Mouse (Mus musculus) liver, adult 2 months (tissue): ENCODE data around the gene Prpf3. TPM values are rescaled to one million over a fixed set of nuclear protein-coding genes. Genes with fewer than 3 reads are reported as not detected.
A peak's percentile ranks its signal among the peaks of the same experiment; 100 is the strongest.

ENCODE experiments used
- DNase-seq: peaks from one replicate; pipeline ENCODE4 v3.0.0-alpha.2; 2011; ENCODE audit warnings: low read depth, low spot score; ENCODE audit errors: extremely low read depth
- H3K27ac ChIP-seq: fragments of 200-500 bp; replicated peaks from 2 replicates; pipeline ENCODE4 v1.5.1; 2012; ENCODE audit warnings: low read depth, mild to moderate bottlenecking, control low read depth, inconsistent platforms, low read length; ENCODE audit not compliant: insufficient read depth
- H3K27me3 ChIP-seq: fragments of 200-500 bp; 2 replicates; pipeline ENCODE4 v1.6.1; 2012; ENCODE audit warnings: mild to moderate bottlenecking, moderate library complexity, low read length, inconsistent platforms; ENCODE audit not compliant: control insufficient read depth, insufficient read depth
- H3K36me3 ChIP-seq: fragments of 200-500 bp; 2 replicates; pipeline ENCODE4 v1.6.1; 2012; ENCODE audit warnings: low read length, inconsistent platforms; ENCODE audit not compliant: control insufficient read depth, insufficient read depth
- H3K4me1 ChIP-seq: fragments of 200-500 bp; 2 replicates; pipeline ENCODE4 v1.6.1; 2011; ENCODE audit warnings: low read length; ENCODE audit not compliant: control insufficient read depth, insufficient read depth
- H3K4me3 ChIP-seq: fragments of 200-500 bp; 2 replicates; pipeline ENCODE4 v1.5.1; 2011; ENCODE audit warnings: low read depth, mild to moderate bottlenecking, control low read depth, low read length, moderate library complexity; ENCODE audit not compliant: insufficient read depth
- H3K79me2 ChIP-seq: fragments of 200-500 bp; 2 replicates; pipeline ENCODE4 v1.6.1; 2012; ENCODE audit warnings: inconsistent platforms, mild to moderate bottlenecking, low read length, moderate library complexity; ENCODE audit not compliant: control insufficient read depth, insufficient read depth
- H3K9ac ChIP-seq: fragments of 200-500 bp; 2 replicates; pipeline ENCODE4 v1.6.1; 2012; ENCODE audit warnings: low read depth, mild to moderate bottlenecking, control low read depth, inconsistent platforms, low read length
- CTCF ChIP-seq: fragments of 200-500 bp; IDR thresholded peaks from 2 replicates; pipeline ENCODE4 v1.5.1; 2011; ENCODE audit warnings: low read depth, low read length, control low read depth
- POLR2A ChIP-seq: fragments of 200-500 bp; IDR thresholded peaks from 2 replicates; pipeline ENCODE4 v1.6.1; 2011; ENCODE audit warnings: low read length, control low read depth; ENCODE audit not compliant: insufficient read depth; ENCODE audit errors: extremely low read depth
- WGBS: fragments of 180-500 bp; shearing (Covaris S2); methylation state at CpG from one replicate; pipeline ENCODE4 v1.1.7; 2018; 5-methylcytosine and 5-hydroxymethylcytosine counted together
- polyA plus RNA-seq: library from polyadenylated mRNA; depleted of rRNA; stranded (reverse); fragments of >200 nt; gene quantifications from 2 replicates; pipeline ENCODE4 v1.2.3, GENCODE M21; 2012
- total RNA-seq: library from RNA; depleted of rRNA; stranded (reverse); fragments of >200 nt; gene quantifications from 2 replicates; pipeline ENCODE4 v1.2.3, GENCODE M21; 2014

Gene Prpf3
- total and polyA plus RNA-seq, 2 experiments = 7.4 to 7.8 TPM

- no peaks in the 10 kb centered on the region for H3K27me3 ChIP-seq
- peak overlapping the region; percentile 4; the same call in 1 of the 2 replicates for H3K27ac ChIP-seq
- no peak overlapping the region for H3K9ac ChIP-seq
- no peak for DNase-seq
- 36% methylated on average over 7 of the region's 7 CpGs for WGBS
- H3K36me3 ChIP-seq = no peaks in the 10 kb centered on the region; the same call in 1 of the 2 replicates
- no peaks in the 10 kb centered on the region for H3K79me2 ChIP-seq
- H3K4me1 ChIP-seq = peaks cover 8% of the 10 kb centered on the region
- H3K4me3 ChIP-seq = peak overlapping the region; percentile 13; the same call in 1 of the 2 replicates
- no peak for TF ChIP-seq POLR2A
- TF ChIP-seq CTCF = no peak
These were observed 37.4 kb upstream of the Prpf3 start for GRCm38 (mm10) chr3:95893126-95893525.

- Histone ChIP-seq H3K4me1 (peaks cover 11% of the 10 kb centered on the region), H3K36me3 (no peaks in the 10 kb centered on the region; the same call in 1 of the 2 replicates), H3K9ac (no peak overlapping the region), H3K27ac (no peak overlapping the region), H3K27me3 (no peaks in the 10 kb centered on the region), H3K79me2 (no peaks in the 10 kb centered on the region), H3K4me3 (no peak overlapping the region)
- WGBS = 66% methylated on average over 11 of the region's 11 CpGs
- no peak for DNase-seq
- TF ChIP-seq CTCF = no peak
- no peak for TF ChIP-seq POLR2A
These were observed 36.7 kb upstream of the Prpf3 start for GRCm38 (mm10) chr3:95892066-95893052.

GRCm38 (mm10) chr3:95891211-95892065 lies 35.8 kb upstream of the Prpf3 start, which contains the start of gene BC028528:
BC028528 (minus strand) TSS chr3:95892005.
- peak within 1 kb of the TSS; percentile 12; the same call in 1 of the 2 replicates for H3K4me3 ChIP-seq
- no peaks in the 10 kb centered on the region for H3K27me3 ChIP-seq
- H3K79me2 ChIP-seq = no peaks in the 10 kb centered on the region
- H3K4me1 ChIP-seq = peaks cover 13% of the 10 kb centered on the region
- H3K27ac ChIP-seq = peak within 1 kb of the TSS; percentile 54
- no peaks in the 10 kb centered on the region; the same call in 1 of the 2 replicates for H3K36me3 ChIP-seq
- no peak for TF ChIP-seq POLR2A
- no peak for TF ChIP-seq CTCF
- WGBS = 47% methylated on average over 12 of the region's 12 CpGs
- DNase-seq = peak; percentile 74
- H3K9ac ChIP-seq = peak within 1 kb of the TSS; percentile 29; the same call in 1 of the 2 replicates

GRCm38 (mm10) chr3:95889664-95890063 lies 34.0 kb upstream of the Prpf3 start:
- no peak for DNase-seq
- no peaks in the 10 kb centered on the region for H3K36me3 ChIP-seq
- no peak overlapping the region for H3K27ac ChIP-seq
- WGBS = 82% methylated on average over 3 of the region's 3 CpGs
- H3K9ac ChIP-seq = no peak overlapping the region
- H3K4me3 ChIP-seq = no peak overlapping the region
- no peak for TF ChIP-seq POLR2A
- no peak for TF ChIP-seq CTCF
- H3K4me1 ChIP-seq = peaks cover 12% of the 10 kb centered on the region
- no peaks in the 10 kb centered on the region for H3K27me3 ChIP-seq
- no peaks in the 10 kb centered on the region for H3K79me2 ChIP-seq

GRCm38 (mm10) chr3:95887596-95887995 lies 31.9 kb upstream of the Prpf3 start:
- TF ChIP-seq POLR2A = 0 out of 2 replicates have a peak, but pooled peaks have one; percentile 9
- no peak for TF ChIP-seq CTCF
- no peak overlapping the region for H3K4me3 ChIP-seq
- DNase-seq = peak; percentile 82
- H3K36me3 ChIP-seq = no peaks in the 10 kb centered on the region
- 53% methylated on average over 4 of the region's 4 CpGs for WGBS
- no peaks in the 10 kb centered on the region for H3K27me3 ChIP-seq
- no peak overlapping the region for H3K9ac ChIP-seq
- H3K79me2 ChIP-seq = no peaks in the 10 kb centered on the region
- peak overlapping the region; percentile 43; the same call in 1 of the 2 replicates for H3K27ac ChIP-seq
- H3K4me1 ChIP-seq = peaks cover 16% of the 10 kb centered on the region
